Mouse (Mus musculus): ENCODE measurements around the gene Mtmr6.

The Mtmr6 gene

DNA sequence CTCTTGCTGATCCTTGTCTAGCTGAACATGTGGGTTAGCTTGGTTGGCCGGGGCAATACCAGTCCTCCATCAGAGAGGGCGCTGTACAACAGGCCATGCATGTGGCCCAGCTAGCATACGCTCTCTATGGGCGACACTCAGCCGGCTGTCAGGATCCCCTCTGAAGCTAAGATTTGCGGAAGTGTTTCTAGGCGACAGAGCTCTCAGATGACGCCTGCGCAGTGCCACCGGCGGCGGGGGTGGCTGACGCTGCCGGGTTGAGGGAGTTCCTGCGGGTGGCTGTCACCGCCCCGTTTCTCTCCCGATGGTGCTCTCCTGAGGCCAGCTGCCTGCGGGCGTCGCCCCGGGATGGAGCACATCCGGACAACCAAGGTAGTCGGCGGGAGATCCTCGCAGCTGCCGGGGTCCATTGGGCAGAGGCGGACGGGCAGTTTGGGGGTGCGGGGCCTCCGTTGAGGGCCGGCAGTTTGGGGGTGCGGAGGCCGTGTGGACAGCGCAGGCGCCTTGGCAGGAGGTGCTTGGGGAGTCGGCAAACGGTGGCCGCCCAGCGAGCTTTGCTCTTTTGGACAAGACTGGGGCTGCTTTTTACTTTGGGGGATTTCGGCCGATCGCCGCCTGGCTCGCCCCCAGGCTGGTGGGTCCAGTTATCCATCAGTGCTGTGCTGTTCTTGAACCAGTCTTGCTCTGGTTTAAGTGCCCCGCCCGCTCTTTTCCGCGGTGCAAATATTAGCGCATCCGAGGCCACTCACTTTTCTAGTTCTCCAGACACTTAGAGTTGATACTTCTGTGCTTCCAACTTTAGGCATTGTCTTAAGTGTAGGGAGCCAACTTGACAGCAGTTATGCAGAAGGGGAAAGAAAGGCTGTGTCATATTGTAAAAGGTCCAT is at the start of gene Mtmr6:
Gene Mtmr6 (plus strand): TSS at position 239 of the 887 bp plus-strand sequence.
- DNase-seq: peak; percentile 97

GRCm38 (mm10) chr14:60216125-60216524 is 48.9 kb upstream of the Mtmr6 start:
- DNase-seq: no peak

- DNase-seq: no peak
Measured at GRCm38 (mm10) chr14:60217616-60218015, 47.4 kb upstream of the Mtmr6 start.

- no peak for DNase-seq
Measured at GRCm38 (mm10) chr14:60219886-60220285, 45.1 kb upstream of the Mtmr6 start.

GRCm38 (mm10) chr14:60238551-60238950 is 26.5 kb upstream of the Mtmr6 start:
- DNase-seq: no peak

GRCm38 (mm10) chr14:60250366-60250765 is 14.7 kb upstream of the Mtmr6 start:
- no peak for DNase-seq

DNA sequence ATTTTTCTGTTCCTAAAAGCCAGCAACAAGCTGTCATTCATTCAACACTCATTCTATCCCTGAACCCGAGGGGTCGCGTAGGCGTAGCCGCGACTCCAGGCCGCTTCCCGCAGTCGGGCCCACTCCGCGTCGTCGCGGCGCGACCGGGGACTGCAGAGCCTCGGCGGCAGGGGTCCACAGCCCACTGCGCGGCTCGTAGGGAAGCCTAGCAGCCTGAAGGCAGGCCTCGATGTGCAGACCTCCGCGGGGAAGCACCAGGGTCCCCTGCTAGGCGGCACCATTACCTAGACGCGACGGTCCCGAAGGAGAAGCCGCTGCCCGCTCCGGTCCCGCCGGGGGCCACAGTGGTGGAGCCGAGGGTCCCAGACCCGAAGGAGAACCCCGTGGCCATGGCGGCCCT is 14.1 kb upstream of the Mtmr6 start:
- DNase-seq: no peak

GRCm38 (mm10) chr14:60251281-60252003 is 13.6 kb upstream of the Mtmr6 start, which contains the start of the genes Nupl1 and Gm49336:
Nupl1 (minus strand) TSS chr14:60251431.
Gm49336 (minus strand) TSS chr14:60251507.
- peak; percentile 99 for DNase-seq

DNA sequence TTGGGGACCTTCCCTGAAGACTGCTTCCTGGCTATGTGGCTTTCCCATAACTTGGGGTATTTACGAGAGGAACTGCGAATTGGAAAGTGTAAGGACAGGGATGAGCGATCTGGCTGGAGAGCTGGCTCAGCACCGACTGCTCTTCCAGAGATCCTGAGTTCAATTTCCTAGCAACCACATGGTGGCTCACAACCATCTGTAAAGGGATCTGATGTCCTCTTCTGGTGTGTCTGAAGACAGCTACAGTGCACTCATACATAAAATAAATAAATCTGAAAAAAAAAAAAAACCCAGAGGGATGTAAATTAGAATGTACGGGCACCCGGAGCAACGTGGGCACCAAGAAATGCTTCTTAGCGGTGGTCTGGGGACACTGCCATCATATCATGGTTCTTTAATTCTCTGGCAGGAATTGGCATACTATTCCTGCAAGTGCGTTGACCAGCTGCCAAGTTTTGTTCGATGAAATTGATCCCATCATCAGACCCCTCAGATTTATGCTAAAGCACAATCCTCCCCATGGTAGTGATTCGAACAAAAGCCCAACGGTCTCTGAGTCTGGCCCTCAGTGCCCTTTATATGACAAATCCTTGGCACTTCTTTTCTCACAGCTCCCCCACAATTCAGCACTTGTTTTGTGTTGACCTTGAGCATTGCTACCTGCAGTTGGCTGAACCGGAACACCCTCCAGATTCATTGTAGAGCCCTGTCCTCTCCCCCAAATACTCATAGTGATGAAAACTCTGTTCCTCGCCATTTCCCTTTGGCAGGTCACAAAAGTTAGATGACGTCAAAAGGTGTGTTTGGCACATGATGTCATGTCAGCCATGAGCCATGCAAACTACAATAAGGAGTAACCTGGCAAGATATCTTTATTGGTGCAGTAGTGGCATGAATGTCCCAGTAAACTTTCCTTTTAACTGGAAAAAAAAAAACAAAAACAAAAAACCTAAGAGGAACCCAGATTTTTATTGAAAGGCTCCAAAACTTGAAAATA is 12.7 kb upstream of the Mtmr6 start:
- peak; percentile 16 for DNase-seq

DNA sequence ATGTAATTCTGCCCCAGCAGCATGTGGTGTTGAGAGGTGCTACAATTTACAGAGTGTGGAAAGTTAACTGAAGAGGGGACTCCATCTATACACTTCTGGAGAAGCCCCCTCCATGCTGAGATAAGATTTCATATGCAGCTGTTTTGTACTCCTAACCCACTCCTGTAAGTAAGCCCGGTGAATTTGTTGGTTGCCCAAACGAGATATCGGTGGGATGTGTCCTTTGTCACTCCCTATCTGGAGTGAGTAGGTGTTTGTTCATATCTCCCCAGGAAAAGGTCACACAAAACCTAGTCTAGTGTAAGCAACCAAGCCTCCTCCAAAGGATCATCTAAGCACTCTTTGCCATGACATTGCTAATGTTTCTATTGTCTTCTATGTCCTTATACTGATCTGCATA is 11.6 kb upstream of the Mtmr6 start:
- no peak for DNase-seq

DNA sequence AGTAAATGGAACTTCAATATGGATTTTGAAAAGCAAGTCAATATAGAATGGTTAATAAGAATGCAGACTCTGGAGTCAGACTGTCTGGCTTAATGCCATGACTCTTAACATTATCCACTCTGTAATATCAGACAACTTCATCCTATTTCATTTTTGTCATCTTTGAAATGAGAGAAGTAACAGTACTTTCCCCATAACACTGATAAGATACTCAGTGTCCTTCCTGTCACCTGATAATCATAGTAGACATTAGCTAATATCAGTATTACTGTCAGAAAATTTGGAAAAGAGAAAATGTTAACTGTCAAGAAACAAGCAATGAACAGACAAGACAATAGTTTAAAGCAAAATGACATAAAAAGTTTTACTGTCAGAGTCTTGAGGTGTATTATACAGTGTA is 10.3 kb upstream of the Mtmr6 start:
- DNase-seq: no peak

- DNase-seq: no peak
Measured at GRCm38 (mm10) chr14:60256356-60256755, 8.7 kb upstream of the Mtmr6 start.

DNA sequence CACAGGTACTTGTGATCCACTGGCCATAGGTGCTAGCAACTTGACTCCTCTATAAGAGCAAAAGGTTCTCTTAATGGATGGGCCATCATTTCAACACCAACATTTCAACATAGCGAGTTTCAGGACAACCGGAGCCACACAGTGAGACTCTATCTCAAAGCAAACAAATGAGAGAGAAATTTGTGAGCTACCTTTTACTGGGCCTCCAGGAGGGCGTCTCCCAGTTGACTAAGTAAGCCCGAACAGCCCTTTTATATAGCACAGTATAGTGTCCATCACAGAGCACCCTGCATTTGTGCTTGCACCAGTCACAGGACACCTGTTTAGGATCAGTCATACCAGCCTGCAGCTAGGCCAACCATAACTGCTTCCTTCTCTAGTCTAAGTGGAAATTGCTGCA is 7.9 kb upstream of the Mtmr6 start:
- DNase-seq: no peak

DNA sequence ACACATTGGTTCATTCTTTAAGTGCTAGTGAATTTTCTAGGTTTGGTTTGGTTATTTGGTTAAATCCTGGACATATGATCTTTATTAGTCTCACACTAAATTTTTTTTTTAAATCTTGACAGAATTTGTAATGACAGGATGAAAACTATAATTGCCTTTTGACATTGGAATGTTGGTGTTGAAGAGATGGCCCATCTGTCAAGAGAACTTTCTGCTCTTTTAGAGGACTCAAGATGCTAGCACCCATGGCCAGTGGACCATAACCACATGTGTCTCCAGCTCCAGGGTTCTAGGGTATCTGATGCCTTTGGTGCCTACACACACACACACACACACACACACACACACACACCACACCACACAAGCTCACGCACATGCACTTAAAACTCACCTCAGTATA is 7.2 kb upstream of the Mtmr6 start:
- DNase-seq: no peak

DNA sequence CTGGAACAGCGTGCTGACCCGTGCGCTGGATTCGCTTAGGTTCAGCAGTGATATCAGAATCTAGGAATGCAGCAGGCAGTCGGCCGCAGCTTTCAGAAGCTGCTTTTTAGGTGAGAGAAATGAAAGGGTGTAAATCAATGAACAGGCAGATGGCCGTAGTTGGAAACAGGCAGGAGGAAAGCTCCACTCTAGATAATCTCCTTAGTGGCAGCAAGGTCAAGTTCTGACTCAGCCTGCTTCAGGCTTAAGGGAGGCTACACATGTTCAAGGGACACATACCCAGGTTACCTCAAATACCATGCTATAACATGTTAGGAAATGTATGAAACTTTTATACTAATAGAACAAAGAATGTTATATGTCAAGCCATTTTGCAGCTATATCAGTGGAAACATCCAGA is 2.7 kb upstream of the Mtmr6 start:
- no peak for DNase-seq

DNA sequence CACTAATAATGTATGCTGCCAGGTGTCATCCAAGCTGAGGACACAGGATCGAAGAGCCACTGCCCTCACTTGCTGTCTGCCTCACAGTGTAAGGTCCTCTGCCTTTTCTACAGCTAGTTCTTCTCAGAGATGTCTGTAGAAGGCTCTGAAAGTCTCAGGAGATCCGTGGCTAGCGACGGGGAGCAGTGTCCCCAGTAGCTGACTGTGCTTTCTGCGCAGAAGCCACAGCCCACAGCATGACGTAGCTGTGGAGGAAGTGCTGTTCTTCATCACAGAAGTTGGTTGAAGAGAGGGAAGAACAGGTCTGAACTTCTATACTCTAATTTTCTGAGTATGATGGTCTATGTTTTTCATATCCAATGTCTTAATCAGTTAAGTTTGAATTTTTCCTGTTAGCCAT is 4.3 kb downstream of the Mtmr6 start:
- no peak for DNase-seq

- no peak for DNase-seq
Measured at GRCm38 (mm10) chr14:60273346-60273745, 8.3 kb downstream of the Mtmr6 start.

DNA sequence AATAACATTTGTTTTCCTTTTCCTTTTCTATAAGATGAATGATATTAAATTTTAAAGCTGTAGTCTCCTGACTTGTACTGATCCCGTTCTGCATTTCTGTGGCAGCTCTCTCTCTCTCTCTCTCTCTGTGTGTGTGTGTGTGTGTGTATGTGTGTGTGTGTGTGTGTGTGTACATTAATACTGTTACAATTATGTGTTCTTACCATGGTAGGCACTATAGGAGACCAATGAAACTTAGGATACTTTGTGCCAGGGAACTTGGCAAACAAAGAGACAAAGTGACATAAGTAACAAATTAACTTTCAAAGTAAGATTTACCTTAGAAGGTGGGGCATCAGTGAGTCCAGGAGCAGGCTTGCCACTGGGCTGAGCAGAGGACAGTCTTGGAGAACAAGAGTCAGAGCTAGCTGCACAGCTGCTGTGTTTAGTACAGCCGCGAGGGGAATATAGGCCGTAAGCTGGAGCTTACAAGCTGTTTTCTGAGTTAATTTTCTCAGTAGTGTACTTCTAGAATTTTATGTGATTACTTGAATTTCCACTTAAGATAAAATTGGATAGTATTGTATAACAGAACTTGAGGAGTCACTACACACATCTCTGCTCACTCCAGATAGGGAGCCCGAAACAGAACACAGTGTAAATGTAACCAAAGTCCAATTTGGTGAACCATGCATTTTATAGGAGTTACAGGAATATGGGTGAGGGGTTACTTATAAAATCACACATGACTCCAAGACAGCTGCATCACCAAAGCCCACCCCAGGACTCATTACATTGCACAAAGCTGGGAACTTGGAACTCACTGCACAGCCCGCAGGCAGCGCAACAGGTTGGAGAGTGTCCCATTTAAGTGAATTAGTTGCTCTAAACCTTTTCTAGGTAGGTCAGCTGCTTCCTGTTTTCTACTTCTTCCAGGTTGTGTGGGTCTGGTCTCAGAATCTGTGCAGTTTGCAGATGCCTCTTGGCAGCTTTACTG is 10.6 kb downstream of the Mtmr6 start:
- DNase-seq: peak; percentile 51

DNA sequence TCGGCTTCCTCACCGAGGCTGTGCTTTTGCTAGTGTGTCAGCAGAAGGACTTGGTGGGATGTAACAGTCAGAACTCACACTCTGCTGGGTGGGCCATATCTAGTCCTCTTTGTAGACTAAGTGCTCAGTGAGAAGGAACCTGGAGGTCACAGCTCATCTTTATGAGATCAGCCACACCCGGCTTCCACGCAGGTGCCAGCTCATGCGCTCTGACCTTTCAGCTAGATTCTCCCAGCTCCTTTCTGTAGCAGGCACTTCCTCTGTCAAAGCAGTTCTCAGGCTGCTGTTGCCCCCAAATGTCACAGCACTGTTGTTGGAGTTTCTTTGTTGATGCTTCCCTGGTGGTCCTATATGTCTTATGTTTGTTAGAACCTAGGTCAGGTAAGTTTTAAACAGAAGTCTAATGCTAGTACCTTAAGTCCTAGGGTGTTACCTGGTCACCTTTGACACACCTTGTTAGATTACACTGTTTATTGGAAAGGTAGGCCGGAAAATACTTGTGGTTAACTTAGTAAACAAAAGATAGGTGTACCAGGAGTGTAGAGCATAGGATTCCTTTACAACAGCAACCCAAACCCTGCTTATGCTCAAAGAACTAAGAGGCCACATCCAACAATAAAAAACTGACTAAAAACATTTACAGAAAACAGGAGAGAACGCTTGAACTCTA is 21.3 kb downstream of the Mtmr6 start:
- no peak for DNase-seq

- DNase-seq: no peak
Measured at GRCm38 (mm10) chr14:60290363-60290762, 25.3 kb downstream of the Mtmr6 start.

DNA sequence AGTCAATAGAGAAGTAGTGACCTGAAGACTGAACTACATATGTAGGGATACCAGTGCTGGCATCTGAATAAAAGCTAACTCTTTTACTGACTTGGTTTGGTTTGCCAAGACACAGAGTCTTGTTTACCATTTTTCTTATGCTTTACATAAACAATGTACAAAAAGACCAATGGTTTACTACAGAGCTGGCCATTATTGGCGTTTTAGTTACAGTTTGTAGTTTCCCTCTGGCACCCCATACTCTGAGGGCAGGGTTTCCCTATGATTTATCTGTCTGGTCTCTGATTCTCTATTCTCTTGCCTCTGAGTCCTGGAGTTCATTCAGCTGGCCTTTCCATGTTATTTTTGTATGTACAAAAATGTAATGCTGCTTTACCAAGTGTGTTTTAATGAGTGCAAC is 30.5 kb downstream of the Mtmr6 start:
- DNase-seq: no peak
